Mouse (Mus musculus) CH12.LX (cell line): ENCODE data around the gene Afdn. TPM values are rescaled to one million over a fixed set of nuclear protein-coding genes. Genes with fewer than 3 reads are reported as not detected.

Experiments used
- DNase-seq: peaks from one replicate; pipeline ENCODE4 v3.0.0-alpha.2; 2013; ENCODE audit errors: extremely low read depth
- H3K27ac ChIP-seq: 2 replicates; pipeline ENCODE4 v1.5.1; 2012; ENCODE audit warnings: low read depth, mild to moderate bottlenecking, control low read depth, moderate library complexity; ENCODE audit not compliant: insufficient read depth
- H3K27me3 ChIP-seq: replicated peaks from 2 replicates; pipeline ENCODE3; 2012; ENCODE audit warnings: inconsistent platforms
- H3K36me3 ChIP-seq, 2 experiments: replicated peaks in 1 of 2; 2 replicates each; pipeline versions ENCODE3 to v1.6.1; 2012; ENCODE audit warnings: inconsistent platforms in 1 of 2, low read length in 1 of 2, mild to moderate bottlenecking in 1 of 2, mixed read lengths in 1 of 2, moderate library complexity in 1 of 2; ENCODE audit not compliant: control insufficient read depth in 1 of 2, insufficient read depth in 1 of 2
- H3K4me1 ChIP-seq, 2 experiments: 2 replicates each; pipeline ENCODE4 v1.6.1; 2012; ENCODE audit warnings: inconsistent platforms in 1 of 2, moderate library complexity in 1 of 2; ENCODE audit not compliant: insufficient read depth in 2 of 2, control insufficient read depth in 1 of 2
- H3K4me2 ChIP-seq: 2 replicates; pipeline ENCODE4 v1.6.1; 2012; ENCODE audit warnings: low read depth, mild to moderate bottlenecking, control low read depth; ENCODE audit not compliant: poor library complexity, insufficient read depth, severe bottlenecking
- H3K4me3 ChIP-seq, 3 experiments: fragments of 150-350 bp in 1 of 3; sonication (generic) in 1 of 3; replicated peaks in 1 of 3; 2 replicates each; pipeline versions ENCODE3 to v1.5.1; 2011 to 2012; ENCODE audit warnings: low read depth in 2 of 3, low read length in 2 of 3, mild to moderate bottlenecking in 2 of 3, moderate library complexity in 2 of 3, control low read depth in 1 of 3, improper control_type of control experiment in 1 of 3, inconsistent platforms in 1 of 3, mixed read lengths in 1 of 3; ENCODE audit not compliant: poor library complexity in 1 of 3
- H3K79me2 ChIP-seq: replicated peaks from 2 replicates; pipeline ENCODE4 v1.6.1; 2012; ENCODE audit warnings: mild to moderate bottlenecking, moderate library complexity; ENCODE audit not compliant: control insufficient read depth, poor library complexity, insufficient read depth, severe bottlenecking; ENCODE audit errors: extremely low read depth
- H3K9ac ChIP-seq: 2 replicates; pipeline ENCODE4 v1.6.1; 2012; ENCODE audit warnings: low read depth, mild to moderate bottlenecking, control low read depth, moderate library complexity; ENCODE audit not compliant: insufficient read depth
- H3K9me3 ChIP-seq: replicated peaks from 2 replicates; pipeline ENCODE3; 2012; ENCODE audit warnings: low read length, inconsistent platforms, mixed read lengths
- CHD2 ChIP-seq: IDR thresholded peaks from 2 replicates; pipeline ENCODE4 v1.6.1; 2011; ENCODE audit warnings: low read length, improper control_type of control experiment
- CTCF ChIP-seq, 2 experiments: IDR thresholded peaks in 1 of 2; conservative IDR thresholded peaks in 1 of 2; 2 replicates each; pipeline ENCODE4 v1.5.1; 2011 to 2012; ENCODE audit warnings: low read depth in 2 of 2, low read length in 2 of 2, improper control_type of control experiment in 1 of 2, inconsistent platforms in 1 of 2, mild to moderate bottlenecking in 1 of 2, moderate library complexity in 1 of 2
- E2F4 ChIP-seq: IDR thresholded peaks from 2 replicates; pipeline ENCODE4 v1.6.1; 2011; ENCODE audit warnings: low read depth, low read length, improper control_type of control experiment; ENCODE audit not compliant: insufficient replicate concordance
- ELF1 ChIP-seq: IDR thresholded peaks from 2 replicates; pipeline ENCODE4 v1.6.1; 2014; ENCODE audit warnings: low read depth, mild to moderate bottlenecking, inconsistent platforms, low read length, improper control_type of control experiment
- EP300 ChIP-seq: IDR thresholded peaks from 2 replicates; pipeline ENCODE4 v1.6.1; 2011; ENCODE audit warnings: low read length, improper control_type of control experiment
- ETS1 ChIP-seq: conservative IDR thresholded peaks from 2 replicates; pipeline ENCODE4 v1.6.1; 2012; ENCODE audit warnings: low read depth, mild to moderate bottlenecking, inconsistent platforms, low read length, improper control_type of control experiment, moderate library complexity
- HCFC1 ChIP-seq: IDR thresholded peaks from 2 replicates; pipeline ENCODE4 v1.6.1; 2012; ENCODE audit warnings: low read depth, mild to moderate bottlenecking, inconsistent platforms, low read length, improper control_type of control experiment
- JUND ChIP-seq: conservative IDR thresholded peaks from 2 replicates; pipeline ENCODE4 v1.6.1; 2011; ENCODE audit warnings: low read depth, low read length, improper control_type of control experiment
- MAFK ChIP-seq: IDR thresholded peaks from 2 replicates; pipeline ENCODE4 v1.6.1; 2011; ENCODE audit warnings: low read length, improper control_type of control experiment; ENCODE audit not compliant: insufficient replicate concordance
- MEF2A ChIP-seq: IDR thresholded peaks from 2 replicates; pipeline ENCODE4 v1.6.1; 2014; ENCODE audit warnings: low read depth, mild to moderate bottlenecking, inconsistent platforms, low read length, improper control_type of control experiment, borderline replicate concordance
- MXI1 ChIP-seq: IDR thresholded peaks from 2 replicates; pipeline ENCODE4 v1.6.1; 2011; ENCODE audit warnings: mild to moderate bottlenecking, low read depth, low read length, improper control_type of control experiment
- MYC ChIP-seq: IDR thresholded peaks from 2 replicates; pipeline ENCODE4 v1.6.1; 2011; ENCODE audit warnings: low read depth, mild to moderate bottlenecking, improper control_type of control experiment, low read length
- NELFE ChIP-seq: IDR thresholded peaks from 2 replicates; pipeline ENCODE4 v1.6.1; 2011; ENCODE audit warnings: low read depth, low read length, improper control_type of control experiment
- NRF1 ChIP-seq: IDR thresholded peaks from 2 replicates; pipeline ENCODE4 v1.6.1; 2014; ENCODE audit warnings: low read depth, mild to moderate bottlenecking, inconsistent platforms, low read length, improper control_type of control experiment, moderate library complexity
- PAX5 ChIP-seq: IDR thresholded peaks from 2 replicates; pipeline ENCODE4 v1.6.1; 2012; ENCODE audit warnings: low read length, inconsistent platforms, mixed read lengths
- POLR2A ChIP-seq: IDR thresholded peaks from 2 replicates; pipeline ENCODE4 v1.6.1; 2011; ENCODE audit warnings: low read depth, mild to moderate bottlenecking, improper control_type of control experiment, low read length
- POLR2AphosphoS2 ChIP-seq: IDR thresholded peaks from 2 replicates; pipeline ENCODE4 v1.6.1; 2011; ENCODE audit warnings: low read depth, low read length, improper control_type of control experiment
- SIN3A ChIP-seq: IDR thresholded peaks from 2 replicates; pipeline ENCODE4 v1.6.1; 2012; ENCODE audit warnings: low read length, improper control_type of control experiment, inconsistent platforms
- USF2 ChIP-seq: conservative IDR thresholded peaks from 2 replicates; pipeline ENCODE4 v1.6.1; 2011; ENCODE audit warnings: low read depth, low read length, improper control_type of control experiment
- ZMIZ1 ChIP-seq: IDR thresholded peaks from 2 replicates; pipeline ENCODE4 v1.6.1; 2012; ENCODE audit warnings: low read depth, mild to moderate bottlenecking, inconsistent platforms, low read length, improper control_type of control experiment
- ZNF384 ChIP-seq: IDR thresholded peaks from 2 replicates; pipeline ENCODE4 v1.6.1; 2012; ENCODE audit warnings: low read depth, low read length, improper control_type of control experiment, inconsistent platforms
- dilution Hi-C: fragments of 300-500 bp; cut with MboI; formaldehyde crosslinking; loops from 2 replicates; pipeline ENCODE4 v1.14.3; 2020; ENCODE audit warnings: low sequenced_read_pairs; ENCODE audit not compliant: extremely low pct_unique_long_range_greater_than_20kb, extremely low pct_ligation_motif_present
- in situ Hi-C: fragments of 300-500 bp; cut with MboI; formaldehyde crosslinking; loops from 3 replicates; pipeline ENCODE4 v1.14.3; 2019; ENCODE audit warnings: low sequenced_read_pairs, low pct_ligation_motif_present, low pct_unique_long_range_greater_than_20kb, mixed read lengths
- polyA plus RNA-seq: library from polyadenylated mRNA; unstranded; fragments of >175 nt; gene quantifications from 2 replicates; pipeline ENCODE4 v1.2.1, GENCODE M21; 2012; ENCODE audit warnings: low read depth; ENCODE audit not compliant: insufficient read length
- total RNA-seq, 2 experiments: library from RNA; depleted of rRNA; stranded (reverse); fragments of 300-350 nt in 1 of 2; fragments of >200 nt in 1 of 2; gene quantifications; 2 replicates each; pipeline ENCODE4 v1.2.3; 2012 to 2014

The Afdn gene
- total and polyA plus RNA-seq, 3 experiments: 11.5 to 18.3 (median 18.0) TPM

DNA sequence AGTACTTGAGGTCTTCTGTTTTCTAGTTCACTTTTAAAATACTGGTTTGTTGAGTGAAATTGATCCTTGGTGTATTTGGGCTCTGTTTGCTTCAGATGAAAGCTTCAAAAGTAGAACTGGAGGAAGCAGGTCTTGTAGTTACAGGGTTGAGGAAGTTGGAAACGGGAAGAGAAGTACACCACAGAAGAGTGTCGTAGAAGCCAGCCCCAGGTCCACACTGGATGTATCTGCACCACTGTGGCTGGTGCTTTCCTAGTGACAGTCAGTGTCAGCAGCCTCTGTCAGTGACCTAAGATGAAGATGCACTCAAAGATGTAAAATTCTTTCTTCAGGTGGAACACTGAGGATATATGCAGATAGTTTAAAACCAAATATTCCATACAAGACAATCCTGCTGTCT, 57.5 kb downstream of the Afdn start:
- no peak for DNase-seq
- Histone ChIP-seq H3K36me3 (peaks cover 0 to 2% of the 10 kb centered on the region in 2 experiments), H3K4me3 (no peak overlapping the region), H3K27ac (no peak overlapping the region), H3K79me2 (no peaks in the 10 kb centered on the region), H3K4me1 (no peaks in the 10 kb centered on the region), H3K4me2 (no peak overlapping the region), H3K27me3 (no peaks in the 10 kb centered on the region), H3K9ac (no peak overlapping the region), H3K9me3 (no peaks in the 10 kb centered on the region)
- no peak for TF ChIP-seq CHD2
- no peak for TF ChIP-seq HCFC1
- no peak for TF ChIP-seq MAFK
- no peak for TF ChIP-seq ZMIZ1
- TF ChIP-seq ZNF384: no peak
- no peak for TF ChIP-seq ETS1
- in situ Hi-C loops (no loop called here), dilution Hi-C loops (no loop called here)

DNA sequence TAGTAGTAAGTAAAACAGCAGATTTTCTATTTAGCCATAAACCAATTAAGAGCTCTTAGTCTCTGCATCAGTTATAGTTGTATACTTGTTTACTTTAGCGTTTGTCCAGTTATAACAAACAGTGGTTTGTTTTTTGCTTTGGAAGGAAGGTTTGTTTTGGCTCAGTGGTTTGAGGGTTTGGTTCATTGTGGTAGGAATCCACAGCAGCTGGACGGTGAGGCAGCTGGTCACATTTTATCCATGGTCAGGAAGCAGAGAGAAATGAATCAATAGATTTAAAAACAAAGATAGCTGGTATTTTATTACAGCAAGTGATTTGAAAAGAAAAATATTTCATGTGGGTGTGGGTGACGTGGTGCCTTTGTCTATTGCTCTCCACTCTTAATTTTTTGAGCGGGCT, 59.0 kb downstream of the Afdn start:
- no peak for TF ChIP-seq SIN3A
- no peak for TF ChIP-seq JUND
- no peak for TF ChIP-seq MXI1
- TF ChIP-seq NELFE: no peak
- no peak for TF ChIP-seq CTCF (conservative IDR thresholded peaks at IDR 0.05 in 1 of 2, IDR thresholded peaks at IDR 0.05 in 1 of 2; ENCODE audit: low read depth in 2 of 2, low read length in 2 of 2)
- no peak for TF ChIP-seq E2F4
- no peak for TF ChIP-seq HCFC1
- no peak for TF ChIP-seq NRF1
- TF ChIP-seq POLR2AphosphoS2: no peak
- TF ChIP-seq MYC: no peak
- no peak for TF ChIP-seq POLR2A
- TF ChIP-seq PAX5: no peak
- TF ChIP-seq USF2: no peak
- TF ChIP-seq ELF1: no peak
- TF ChIP-seq MEF2A: no peak
- no peak for TF ChIP-seq EP300
- TF ChIP-seq ZMIZ1: no peak
- Histone ChIP-seq H3K4me1 (no peaks in the 10 kb centered on the region), H3K27me3 (no peaks in the 10 kb centered on the region), H3K27ac (no peak overlapping the region), H3K79me2 (no peaks in the 10 kb centered on the region), H3K9me3 (no peaks in the 10 kb centered on the region), H3K4me3 (no peak overlapping the region), H3K9ac (no peak overlapping the region), H3K4me2 (no peak overlapping the region), H3K36me3 (peaks cover 0 to 2% of the 10 kb centered on the region in 2 experiments)
- DNase-seq: no peak
- in situ Hi-C loops: no loop called here
- dilution Hi-C loops: no loop called here
